Mouse (Mus musculus): ENCODE measurements around the gene Dnajb6. TPM values are rescaled to one million over a fixed set of nuclear protein-coding genes. Genes with fewer than 3 reads are reported as not detected.
"Not testable (repeated sequence)": the region's sequence is repeated elsewhere in the genome, so short reads cannot be mapped to it uniquely, and the experiment has no call there.

Gene Dnajb6
- total and polyA plus RNA-seq, 3 experiments, result 108 to 147 (median 128) TPM

- Histone ChIP-seq H3K4me3 (ENCODE audit: low read depth, low read length) (no peak overlapping the region), H3K4me1 (ENCODE audit: insufficient read depth, low read depth, low read length) (no peaks in the 10 kb centered on the region), H3K27me3 (ENCODE audit: insufficient read depth, low read length) (peaks cover 7% of the 10 kb centered on the region), H3K36me3 (replicated peaks) (no peaks in the 10 kb centered on the region), H3K9me3 (replicated peaks) (no peaks in the 10 kb centered on the region)
- TF ChIP-seq CTCF (IDR thresholded peaks at IDR 0.05; ENCODE audit: low read depth, low read length), result no peak
- TF ChIP-seq GATA2 (IDR thresholded peaks at IDR 0.05; ENCODE audit: borderline replicate concordance, low read depth, low read length), result no peak
- TF ChIP-seq POLR2AphosphoS5 (IDR thresholded peaks at IDR 0.05; ENCODE audit: insufficient replicate concordance, low read depth, low read length), result no peak
- TF ChIP-seq TAL1 (conservative IDR thresholded peaks at IDR 0.05; ENCODE audit: low read depth, low read length), result no peak
- no peak for TF ChIP-seq GATA1 (IDR thresholded peaks at IDR 0.05; ENCODE audit: borderline replicate concordance, low read length)
- ATAC-seq (ENCODE audit: extremely low read depth, insufficient number of reproducible peaks, low FRiP score, poor library complexity, severe bottlenecking) (no peak), DNase-seq (ENCODE audit: low spot score) (no peak)
These were observed 27.2 kb upstream of the Dnajb6 start for GRCm38 (mm10) chr5:29708258-29708657.

- ATAC-seq (ENCODE audit: extremely low read depth, insufficient number of reproducible peaks, low FRiP score, poor library complexity, severe bottlenecking) (no peak), DNase-seq (ENCODE audit: low spot score) (no peak)
- H3K36me3 ChIP-seq (replicated peaks), result no peaks in the 10 kb centered on the region
- peaks cover 15% of the 10 kb centered on the region for H3K27me3 ChIP-seq (ENCODE audit: insufficient read depth, low read length)
- no peaks in the 10 kb centered on the region for H3K9me3 ChIP-seq (replicated peaks)
- no peak for TF ChIP-seq POLR2AphosphoS5 (IDR thresholded peaks at IDR 0.05; ENCODE audit: insufficient replicate concordance, low read depth, low read length)
- no peak for TF ChIP-seq CTCF (IDR thresholded peaks at IDR 0.05; ENCODE audit: low read depth, low read length)
- no peak for TF ChIP-seq GATA1 (IDR thresholded peaks at IDR 0.05; ENCODE audit: borderline replicate concordance, low read length)
- no peak for TF ChIP-seq GATA2 (IDR thresholded peaks at IDR 0.05; ENCODE audit: borderline replicate concordance, low read depth, low read length)
- TF ChIP-seq TAL1 (conservative IDR thresholded peaks at IDR 0.05; ENCODE audit: low read depth, low read length), result no peak
- H3K4me1 ChIP-seq (ENCODE audit: insufficient read depth, low read depth, low read length), result no peaks in the 10 kb centered on the region
- H3K4me3 ChIP-seq (ENCODE audit: low read depth, low read length), result no peak overlapping the region
These were observed 23.9 kb upstream of the Dnajb6 start for GRCm38 (mm10) chr5:29711631-29712030.

GRCm38 (mm10) chr5:29712906-29713305 lies 22.6 kb upstream of the Dnajb6 start:
- no peak overlapping the region for H3K4me3 ChIP-seq (ENCODE audit: low read depth, low read length)
- no peak for ATAC-seq (ENCODE audit: extremely low read depth, insufficient number of reproducible peaks, low FRiP score, poor library complexity, severe bottlenecking)
- no peak for TF ChIP-seq TAL1 (conservative IDR thresholded peaks at IDR 0.05; ENCODE audit: low read depth, low read length)
- no peaks in the 10 kb centered on the region for H3K9me3 ChIP-seq (replicated peaks)
- no peak for DNase-seq (ENCODE audit: low spot score)
- peaks cover 16% of the 10 kb centered on the region for H3K27me3 ChIP-seq (ENCODE audit: insufficient read depth, low read length)
- H3K4me1 ChIP-seq (ENCODE audit: insufficient read depth, low read depth, low read length), result no peaks in the 10 kb centered on the region
- no peaks in the 10 kb centered on the region for H3K36me3 ChIP-seq (replicated peaks)

- Histone ChIP-seq H3K36me3 (replicated peaks) (no peaks in the 10 kb centered on the region), H3K27me3 (ENCODE audit: insufficient read depth, low read length) (peaks cover 26% of the 10 kb centered on the region), H3K4me1 (ENCODE audit: insufficient read depth, low read depth, low read length) (no peaks in the 10 kb centered on the region), H3K4me3 (ENCODE audit: low read depth, low read length) (no peak overlapping the region), H3K9me3 (replicated peaks) (0 out of 2 replicates have a peak, but pooled peaks cover 4% of the 10 kb centered on the region)
- ATAC-seq (ENCODE audit: extremely low read depth, insufficient number of reproducible peaks, low FRiP score, poor library complexity, severe bottlenecking), result no peak
- TF ChIP-seq GATA2 (IDR thresholded peaks at IDR 0.05; ENCODE audit: borderline replicate concordance, low read depth, low read length) (no peak), CTCF (IDR thresholded peaks at IDR 0.05; ENCODE audit: low read depth, low read length) (no peak), TAL1 (conservative IDR thresholded peaks at IDR 0.05; ENCODE audit: low read depth, low read length) (no peak), GATA1 (IDR thresholded peaks at IDR 0.05; ENCODE audit: borderline replicate concordance, low read length) (no peak), POLR2AphosphoS5 (IDR thresholded peaks at IDR 0.05; ENCODE audit: insufficient replicate concordance, low read depth, low read length) (no peak)
- no peak for DNase-seq (ENCODE audit: low spot score)
These were observed 14.3 kb upstream of the Dnajb6 start for GRCm38 (mm10) chr5:29721159-29721558.

GRCm38 (mm10) chr5:29725369-29725768 lies 10.1 kb upstream of the Dnajb6 start:
- TF ChIP-seq TAL1 (conservative IDR thresholded peaks at IDR 0.05; ENCODE audit: low read depth, low read length) (no peak), GATA1 (IDR thresholded peaks at IDR 0.05; ENCODE audit: borderline replicate concordance, low read length) (no peak), GATA2 (IDR thresholded peaks at IDR 0.05; ENCODE audit: borderline replicate concordance, low read depth, low read length) (no peak), POLR2AphosphoS5 (IDR thresholded peaks at IDR 0.05; ENCODE audit: insufficient replicate concordance, low read depth, low read length) (no peak), CTCF (IDR thresholded peaks at IDR 0.05; ENCODE audit: low read depth, low read length) (no peak)
- no peak for DNase-seq (ENCODE audit: low spot score)

GRCm38 (mm10) chr5:29726070-29726469 lies 9.4 kb upstream of the Dnajb6 start:
- H3K9me3 ChIP-seq (replicated peaks), result not testable (repeated sequence)

More at GRCm38 (mm10) chr5:29725369-29725768, 10.1 kb upstream of the Dnajb6 start:
- Histone ChIP-seq H3K27me3 (ENCODE audit: insufficient read depth, low read length) (peaks cover 15% of the 10 kb centered on the region), H3K4me1 (ENCODE audit: insufficient read depth, low read depth, low read length) (no peaks in the 10 kb centered on the region), H3K4me3 (ENCODE audit: low read depth, low read length) (no peak overlapping the region), H3K36me3 (replicated peaks) (no peaks in the 10 kb centered on the region), H3K9me3 (replicated peaks) (0 out of 2 replicates have a peak, but pooled peaks cover 4% of the 10 kb centered on the region)
- ATAC-seq (ENCODE audit: extremely low read depth, insufficient number of reproducible peaks, low FRiP score, poor library complexity, severe bottlenecking), result no peak

More at GRCm38 (mm10) chr5:29726070-29726469, 9.4 kb upstream of the Dnajb6 start:
- peaks cover 18% of the 10 kb centered on the region for H3K27me3 ChIP-seq (ENCODE audit: insufficient read depth, low read length)
- not testable (repeated sequence) for H3K36me3 ChIP-seq (replicated peaks); H3K4me1 ChIP-seq (ENCODE audit: insufficient read depth, low read depth, low read length); DNase-seq (ENCODE audit: low spot score); H3K4me3 ChIP-seq (ENCODE audit: low read depth, low read length); ATAC-seq (ENCODE audit: extremely low read depth, insufficient number of reproducible peaks, low FRiP score, poor library complexity, severe bottlenecking)
